Mouse (Mus musculus): Measurements from ENCODE around the gene Lipm. TPM values are rescaled to one million over a fixed set of nuclear protein-coding genes. Genes with fewer than 3 reads are reported as not detected.

Lipm gene
- total RNA-seq (2015; ENCODE audit: low replicate concordance) = not detected in 2 replicates
- total RNA-seq (2017; ENCODE audit: low replicate concordance) = not detected in 2 replicates

DNA sequence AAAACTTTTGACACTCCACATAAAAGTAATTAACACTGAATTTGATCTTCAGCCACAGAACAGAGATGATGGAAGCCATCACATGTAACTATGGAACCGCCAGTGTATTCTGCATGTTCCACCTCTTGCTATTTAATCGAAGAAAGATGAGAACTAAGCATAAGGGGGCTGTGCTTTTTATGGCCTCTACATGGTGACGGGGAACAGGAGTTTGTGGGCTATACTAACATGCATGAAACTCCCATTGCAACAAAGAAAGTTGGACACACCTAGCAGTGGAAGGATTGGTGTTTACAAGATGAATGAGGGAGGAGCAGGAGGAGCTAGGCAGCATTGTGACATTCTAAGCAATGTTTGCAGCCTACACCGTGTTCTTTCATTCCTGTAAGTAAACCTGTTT, at the start of gene Lipm:
Lipm (plus strand) TSS at position 301 of the 400 bp plus-strand sequence.
- no peak for ATAC-seq (replicated peaks; ENCODE audit: low FRiP score, poor library complexity, severe bottlenecking)

DNA sequence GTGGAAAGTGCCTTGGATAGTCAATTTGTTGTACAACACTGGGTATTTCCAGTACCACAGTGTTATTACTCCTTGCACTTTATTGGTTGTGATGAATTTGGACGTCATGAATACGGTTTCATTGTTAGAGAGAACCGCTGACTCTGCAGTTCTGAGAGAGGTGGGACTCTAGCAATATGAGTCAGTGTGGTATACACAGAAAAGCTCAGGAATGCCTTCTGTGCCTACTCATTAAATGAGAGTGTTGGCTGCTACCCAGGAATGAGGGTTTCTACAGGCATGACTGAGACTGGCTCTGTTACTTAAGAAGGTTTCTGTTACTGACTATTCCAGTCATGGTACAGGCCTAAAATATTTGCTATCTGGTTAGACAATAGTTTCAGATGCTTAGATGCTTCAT, 49.2 kb upstream of the Lipm start:
- no peak for ATAC-seq (replicated peaks; ENCODE audit: low FRiP score, poor library complexity, severe bottlenecking)

DNA sequence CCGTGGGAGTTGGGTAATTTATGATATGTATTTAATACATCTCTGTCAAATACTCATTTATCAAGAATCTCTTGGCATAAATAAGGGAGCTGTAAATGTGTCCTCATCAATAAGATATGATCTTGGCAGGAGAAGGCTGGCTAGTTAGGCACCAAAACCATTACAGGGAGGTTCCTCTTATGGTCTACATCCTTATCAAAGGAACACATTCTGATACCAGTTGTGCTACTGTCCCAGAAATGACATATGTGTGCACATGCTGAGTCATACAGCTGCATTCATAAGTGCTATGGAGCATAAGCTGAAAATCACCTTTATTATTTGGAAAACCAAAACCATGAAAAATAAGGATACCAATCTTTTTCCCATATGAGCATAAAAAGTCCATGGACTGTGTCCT, 37.2 kb upstream of the Lipm start:
- ATAC-seq (replicated peaks; ENCODE audit: low FRiP score, poor library complexity, severe bottlenecking) = no peak

DNA sequence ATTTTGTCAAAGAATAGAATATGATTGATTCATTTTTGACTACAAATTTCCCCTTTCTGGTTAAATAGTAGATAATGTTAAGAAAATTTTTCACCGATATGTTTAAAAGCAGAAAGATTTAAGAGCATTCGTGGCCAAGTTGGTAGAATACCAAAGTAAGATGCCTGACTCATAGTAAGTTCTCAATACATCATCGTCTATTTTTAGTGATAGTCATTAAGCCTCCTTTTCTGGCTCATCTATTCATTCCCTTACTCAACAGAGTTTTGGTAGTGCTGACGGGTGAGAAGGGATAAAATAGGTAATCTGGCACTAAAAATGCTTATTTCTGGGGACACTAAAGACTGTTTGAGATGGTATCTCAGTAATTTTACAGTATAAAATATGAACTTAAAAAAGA, 36.7 kb upstream of the Lipm start:
- no peak for ATAC-seq (replicated peaks; ENCODE audit: low FRiP score, poor library complexity, severe bottlenecking)

DNA sequence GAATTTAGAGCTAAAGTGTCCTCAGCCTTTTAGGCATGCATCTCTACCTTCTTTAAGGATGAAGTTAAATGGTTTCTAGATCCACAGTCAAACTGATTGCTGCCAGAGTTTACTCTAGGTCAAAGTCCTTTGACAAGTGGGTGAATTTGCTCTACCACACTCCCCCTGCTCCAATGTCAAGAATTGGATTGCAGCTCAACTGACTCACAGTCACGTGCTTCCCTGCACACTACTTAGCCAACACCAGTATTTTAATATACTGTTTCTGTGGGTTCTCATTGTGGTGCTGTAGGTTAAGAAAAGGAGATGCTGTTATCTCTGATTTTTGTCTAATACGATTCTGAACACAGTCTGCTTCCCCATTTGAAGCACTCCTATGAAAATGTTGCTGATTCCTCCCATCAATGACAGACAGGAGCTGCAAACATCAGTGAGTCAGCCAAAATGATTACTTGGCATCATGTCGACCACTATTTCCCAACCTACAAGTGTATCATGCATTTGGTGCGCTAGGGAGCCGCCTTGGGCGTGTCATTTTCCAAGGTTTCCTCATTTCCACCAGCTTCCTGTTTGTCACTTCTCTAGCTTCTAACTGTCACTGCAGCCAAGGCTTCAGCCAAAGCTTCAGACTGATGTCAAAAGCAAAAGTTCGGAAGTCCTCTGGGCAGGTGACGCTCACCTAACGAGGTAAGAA, 33.8 kb upstream of the Lipm start, which contains the start of gene Lipn:
Lipn (plus strand) TSS at position 580 of the 694 bp plus-strand sequence.
- no peak for ATAC-seq (replicated peaks; ENCODE audit: low FRiP score, poor library complexity, severe bottlenecking)

DNA sequence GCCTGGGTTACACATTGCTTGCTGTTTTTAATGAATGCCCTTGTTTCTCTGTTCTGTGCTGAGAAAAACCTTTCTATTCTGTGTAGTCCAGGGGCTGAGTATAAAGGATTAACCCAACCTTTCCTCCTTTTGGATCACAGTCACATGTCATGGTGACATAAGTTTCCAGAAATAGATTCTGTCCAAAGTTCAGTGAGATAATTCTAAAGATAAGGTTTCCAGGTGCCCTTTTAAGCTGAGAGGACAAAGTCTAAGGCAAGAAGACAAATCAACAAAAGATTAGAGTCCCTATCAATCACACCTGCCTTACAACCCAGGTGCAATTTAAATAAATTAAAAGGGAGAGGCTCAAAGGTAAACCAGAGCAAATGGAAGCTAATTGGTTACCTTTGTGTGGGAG, 26.5 kb upstream of the Lipm start:
- no peak for ATAC-seq (replicated peaks; ENCODE audit: low FRiP score, poor library complexity, severe bottlenecking)

DNA sequence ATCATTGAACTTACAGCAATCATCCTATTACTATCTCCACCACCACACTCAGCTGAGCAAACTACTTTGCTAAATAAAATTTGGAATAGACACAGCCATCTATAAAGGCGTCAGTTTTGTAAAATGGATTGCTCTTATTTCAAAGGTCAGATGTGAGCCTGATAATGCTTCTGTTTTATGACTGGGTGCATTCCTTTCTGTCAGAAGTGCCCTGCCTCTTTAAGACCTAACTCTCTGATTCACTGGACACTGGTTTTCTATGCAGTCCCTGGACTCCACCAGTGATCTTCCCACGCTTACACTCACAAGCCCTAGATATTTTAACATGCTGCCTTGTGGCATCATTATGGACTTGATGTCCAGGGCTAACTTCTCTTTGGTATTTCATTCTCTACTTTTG, 22.6 kb upstream of the Lipm start:
- ATAC-seq (replicated peaks; ENCODE audit: low FRiP score, poor library complexity, severe bottlenecking) = no peak

DNA sequence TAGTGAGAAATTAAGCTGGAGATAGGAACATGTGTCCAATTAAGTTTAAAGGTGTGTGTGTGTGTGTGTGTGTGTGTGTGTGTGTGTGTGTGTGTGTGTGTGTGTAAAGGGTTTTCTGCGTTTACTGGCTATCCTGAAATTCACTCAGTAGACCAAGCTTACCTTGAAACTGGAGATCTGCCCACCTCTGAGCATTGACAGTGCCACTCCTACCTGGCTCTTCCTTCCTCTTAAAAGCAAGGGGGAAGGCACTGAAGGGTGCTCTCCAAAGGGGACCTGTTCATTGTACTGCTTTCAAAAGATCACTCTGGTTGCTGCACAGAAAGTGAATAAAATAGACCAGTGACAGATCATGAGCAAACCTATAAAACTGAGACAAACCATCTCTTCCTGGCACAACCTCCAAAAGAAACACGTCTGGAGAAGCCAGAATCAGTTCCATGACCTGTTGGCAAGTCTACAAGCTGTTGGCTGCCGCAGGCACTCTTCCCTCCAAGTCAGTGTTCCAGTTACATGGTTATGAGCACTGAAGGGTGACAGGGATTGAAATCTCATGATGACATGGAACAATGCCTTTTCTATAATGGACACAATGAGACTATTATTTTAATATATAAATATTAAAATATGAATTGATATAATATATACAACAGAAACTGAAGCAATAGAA, 11.6 kb upstream of the Lipm start:
- ATAC-seq (replicated peaks; ENCODE audit: low FRiP score, poor library complexity, severe bottlenecking) = no peak

DNA sequence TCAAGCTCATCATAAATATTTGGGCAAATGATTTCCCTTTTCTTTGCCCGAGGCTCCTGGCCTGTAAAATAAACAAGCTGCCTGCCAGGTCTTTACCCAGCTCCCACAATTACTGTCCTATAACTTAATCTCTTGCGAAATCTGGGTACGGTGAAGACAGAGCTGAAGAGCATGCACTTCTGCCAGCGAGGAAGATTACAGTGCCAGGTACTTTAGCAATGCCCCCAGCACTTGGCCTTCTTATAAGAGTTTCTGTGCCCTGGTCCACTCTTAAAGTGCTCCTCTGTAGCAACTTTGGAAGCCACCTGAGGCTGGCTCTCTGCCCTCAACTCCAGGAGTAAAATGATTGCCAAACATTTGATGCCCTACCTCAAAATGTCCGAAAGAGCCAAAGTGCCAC, 5.4 kb upstream of the Lipm start:
- no peak for ATAC-seq (replicated peaks; ENCODE audit: low FRiP score, poor library complexity, severe bottlenecking)

DNA sequence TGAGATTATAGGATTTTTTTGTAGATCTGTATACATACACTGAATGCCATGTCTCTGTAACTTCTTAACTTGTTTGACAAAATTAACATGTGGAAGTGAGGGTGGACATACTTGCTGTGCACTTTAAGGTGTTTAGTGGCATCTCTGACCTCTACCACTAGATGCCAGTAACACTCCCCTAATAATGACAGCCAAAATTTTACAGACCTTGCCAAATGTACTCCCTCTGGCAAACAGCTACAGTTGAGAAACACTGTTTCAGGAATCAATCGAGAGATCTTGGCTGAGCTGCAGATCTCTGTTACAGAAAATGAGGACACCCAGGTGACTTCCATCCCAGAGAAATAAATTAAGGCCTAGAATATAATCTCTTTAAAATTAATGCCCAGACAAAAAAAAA, 4.5 kb upstream of the Lipm start:
- ATAC-seq (replicated peaks; ENCODE audit: low FRiP score, poor library complexity, severe bottlenecking) = no peak

DNA sequence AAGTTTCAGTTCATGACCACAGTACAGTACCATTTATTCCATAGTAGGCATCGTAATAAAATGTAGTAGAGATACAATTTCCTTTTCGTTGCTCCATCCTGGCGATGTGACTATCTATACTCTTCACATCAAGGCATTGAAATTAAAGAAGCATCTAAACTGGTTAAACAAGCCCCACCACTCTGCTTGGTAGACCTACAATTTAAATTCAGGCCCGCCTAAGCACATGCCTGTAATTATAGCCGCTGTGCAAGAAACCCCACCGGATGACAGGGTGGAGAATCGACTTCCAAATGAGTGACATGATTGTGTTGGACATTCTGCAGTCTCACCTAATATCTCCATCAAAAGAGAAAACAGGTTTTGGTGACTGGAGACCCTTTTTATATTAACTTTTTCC, 1.2 kb downstream of the Lipm start:
- ATAC-seq (replicated peaks; ENCODE audit: low FRiP score, poor library complexity, severe bottlenecking) = no peak

DNA sequence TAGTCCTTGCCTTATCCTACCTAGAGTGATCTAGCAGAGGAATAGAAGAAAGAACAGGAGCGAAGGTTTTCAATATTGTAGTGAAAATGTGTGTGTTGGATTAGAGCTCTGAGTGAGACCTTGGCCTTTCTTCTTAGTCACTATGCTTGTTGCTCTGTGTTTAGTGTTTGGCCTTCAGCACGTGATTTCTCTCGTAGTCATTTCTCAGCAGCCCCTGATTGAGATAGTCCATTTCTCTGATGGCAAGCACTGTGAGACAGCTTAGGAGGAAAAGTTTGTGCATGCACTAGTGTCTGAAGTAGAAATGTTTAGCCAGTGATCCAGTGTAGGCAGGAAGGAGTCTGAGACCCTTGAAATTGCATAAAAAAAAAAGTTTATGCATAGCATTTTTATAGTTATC, 4.1 kb downstream of the Lipm start:
- no peak for ATAC-seq (replicated peaks; ENCODE audit: low FRiP score, poor library complexity, severe bottlenecking)

DNA sequence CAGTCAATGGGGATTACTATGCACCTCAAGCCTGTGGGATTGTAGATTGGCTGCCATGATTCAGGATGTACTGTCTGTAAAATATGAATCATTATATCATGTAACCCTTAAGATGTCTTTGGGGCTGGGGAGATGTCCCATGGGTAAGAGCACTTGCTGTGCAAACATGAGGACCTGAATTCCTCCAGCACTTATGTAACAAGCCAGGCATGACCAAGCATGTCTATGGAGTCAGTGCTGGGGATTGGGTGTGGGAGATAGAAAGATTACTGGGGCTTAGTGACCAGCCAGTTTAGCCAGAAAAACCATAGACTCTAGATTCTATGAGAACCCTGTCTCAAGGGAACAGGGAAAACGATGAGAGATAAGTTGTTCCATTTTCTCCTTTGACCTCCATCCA, 18.4 kb downstream of the Lipm start:
- ATAC-seq (replicated peaks; ENCODE audit: low FRiP score, poor library complexity, severe bottlenecking) = no peak

DNA sequence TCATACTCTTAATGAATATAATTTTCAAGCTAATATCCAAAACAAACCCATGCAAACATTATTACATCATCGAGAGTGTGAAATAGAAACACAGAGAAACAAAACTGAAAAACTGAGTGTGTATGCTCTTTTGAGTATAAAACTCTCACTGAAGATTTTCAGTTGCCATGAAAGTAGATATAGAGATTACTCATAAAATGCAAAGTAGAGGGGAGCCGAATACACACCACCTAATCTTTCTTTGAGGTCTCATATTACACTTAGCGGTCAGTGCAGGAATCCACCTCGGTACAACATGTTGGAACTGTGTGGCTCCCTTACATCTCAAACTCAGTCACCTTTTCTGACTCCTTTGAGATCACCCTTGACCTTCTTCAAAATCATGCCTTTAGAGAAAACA, 18.9 kb downstream of the Lipm start:
- no peak for ATAC-seq (replicated peaks; ENCODE audit: low FRiP score, poor library complexity, severe bottlenecking)

DNA sequence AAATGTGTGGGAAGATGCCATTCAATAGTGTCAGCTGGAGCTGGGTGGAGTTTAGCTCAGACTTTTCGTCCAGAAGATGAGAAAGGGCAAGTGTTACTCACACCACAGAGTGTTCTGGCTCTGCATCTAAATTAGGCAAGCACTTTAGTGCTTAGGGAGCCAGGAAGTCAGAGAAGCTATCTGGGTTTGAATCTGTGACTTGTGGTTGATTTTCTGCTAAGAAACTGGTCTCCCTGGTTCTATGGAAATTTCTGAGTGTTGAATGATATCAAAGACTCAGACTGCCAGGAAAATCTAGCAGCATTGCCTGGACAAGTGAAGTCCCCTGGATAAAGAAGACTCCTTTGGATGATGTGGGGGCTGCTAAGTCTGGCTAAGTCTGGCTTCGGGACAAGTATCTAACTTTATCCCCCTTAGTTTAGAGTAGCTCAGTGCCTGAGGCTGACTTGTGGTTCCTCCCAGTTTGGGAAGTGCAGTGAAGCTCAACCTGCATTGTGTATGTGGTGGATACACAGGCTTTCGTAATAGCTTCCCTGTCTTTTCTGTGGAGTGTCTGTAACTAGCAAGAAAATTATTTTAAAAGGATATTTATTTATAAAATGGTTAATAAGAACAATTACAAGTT, 19.5 kb downstream of the Lipm start:
- no peak for ATAC-seq (replicated peaks; ENCODE audit: low FRiP score, poor library complexity, severe bottlenecking)

DNA sequence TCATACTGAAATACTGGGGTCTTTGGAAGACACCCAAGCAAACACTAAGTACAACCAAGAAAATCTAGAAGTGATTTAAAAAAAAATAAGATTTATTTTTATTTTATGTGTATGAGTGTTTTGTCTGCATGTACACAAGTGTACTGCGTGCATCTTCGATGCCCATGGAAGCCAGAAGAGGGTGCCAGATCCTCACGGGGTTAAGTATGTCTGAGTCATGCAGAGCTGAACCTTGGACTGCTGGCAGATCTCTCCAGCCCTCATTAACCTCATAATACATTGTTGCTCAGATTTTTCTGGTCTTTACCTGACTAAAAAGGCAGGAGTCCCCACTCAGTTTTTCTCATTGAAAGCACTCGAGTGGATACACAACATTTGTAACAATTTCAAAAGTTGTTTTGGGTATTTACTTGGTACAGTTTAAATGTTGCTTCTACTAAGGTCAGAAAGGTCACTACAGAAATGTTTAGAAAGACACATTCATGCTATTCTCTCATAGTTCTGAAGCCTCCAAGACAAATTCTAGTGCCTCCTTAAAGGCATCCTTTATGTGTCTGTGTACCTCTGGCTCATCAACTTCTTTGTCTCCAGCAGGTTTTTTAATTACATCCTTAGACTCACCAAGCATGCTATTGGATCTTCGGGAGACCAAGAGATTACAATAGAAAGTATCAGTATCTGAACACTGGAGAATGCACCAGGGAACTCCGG, 38.1 kb downstream of the Lipm start:
- ATAC-seq (replicated peaks; ENCODE audit: low FRiP score, poor library complexity, severe bottlenecking) = no peak

DNA sequence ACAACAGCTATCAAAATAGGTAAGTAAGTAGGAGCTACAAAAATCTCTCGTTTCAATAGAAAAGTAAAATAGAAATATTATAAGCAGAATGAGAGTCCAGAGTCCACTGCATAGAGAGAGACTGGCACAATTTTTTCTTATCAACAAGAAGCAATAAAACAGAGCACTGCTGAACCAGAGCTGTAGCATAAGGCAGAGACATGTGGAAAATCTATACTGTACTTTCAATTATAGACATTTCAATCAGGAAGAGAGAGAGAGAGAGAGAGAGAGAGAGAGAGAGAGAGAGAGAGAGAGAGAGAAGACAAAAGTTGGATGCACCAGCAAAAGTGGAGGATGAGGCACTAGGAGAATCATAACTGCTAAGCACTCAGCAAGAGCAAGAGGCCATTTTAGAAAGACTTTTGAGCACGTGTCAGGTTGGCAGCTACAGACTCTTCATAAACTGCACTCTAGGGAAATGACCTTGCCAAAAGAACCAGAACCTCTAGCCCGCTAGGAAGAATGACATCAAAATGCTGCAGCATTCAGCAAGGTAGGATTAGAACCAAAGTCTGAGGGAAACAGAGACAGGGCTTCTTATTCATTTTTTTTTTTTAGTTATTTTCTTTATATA, 38.8 kb downstream of the Lipm start:
- no peak for ATAC-seq (replicated peaks; ENCODE audit: low FRiP score, poor library complexity, severe bottlenecking)

DNA sequence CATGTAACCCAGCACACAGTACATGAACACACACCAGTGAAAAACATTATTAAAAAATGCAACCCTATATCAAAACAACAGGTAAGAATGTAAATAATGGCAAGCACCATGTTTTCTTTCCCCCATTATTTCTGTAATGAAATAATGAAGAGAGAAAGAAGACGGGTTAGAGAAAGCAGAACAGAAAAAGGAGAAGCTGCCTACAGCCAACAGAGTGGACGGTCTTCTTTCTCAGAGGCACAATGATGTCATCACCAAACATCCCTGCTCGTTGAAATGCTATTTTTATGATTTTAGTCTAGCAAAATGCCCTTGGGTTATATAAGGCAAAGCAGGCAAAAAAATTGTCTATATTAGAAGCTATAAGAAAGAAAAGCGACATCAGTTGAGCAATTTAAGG, 47.7 kb downstream of the Lipm start:
- no peak for ATAC-seq (replicated peaks; ENCODE audit: low FRiP score, poor library complexity, severe bottlenecking)

DNA sequence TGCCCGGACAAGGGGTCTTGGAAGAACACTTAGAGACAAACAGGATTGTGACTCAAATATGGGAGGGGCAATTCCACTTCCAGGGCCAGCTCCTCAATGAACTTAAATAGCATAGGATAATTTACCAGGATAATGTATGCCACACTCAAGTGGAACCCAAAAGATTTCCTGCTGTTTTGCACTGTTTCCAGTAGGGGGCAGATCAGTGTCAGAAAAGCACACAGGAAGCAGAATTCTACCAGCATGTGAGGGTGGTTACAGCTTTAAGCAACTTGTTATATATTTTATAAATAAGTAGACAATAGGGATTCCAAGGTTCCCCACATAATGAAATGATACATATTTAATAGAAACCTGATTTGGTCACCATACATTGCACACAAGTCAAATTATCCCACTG, 51.2 kb downstream of the Lipm start:
- no peak for ATAC-seq (replicated peaks; ENCODE audit: low FRiP score, poor library complexity, severe bottlenecking)

Measured in erythroblast, adult 5-6 weeks (primary cell).